Mouse (Mus musculus): Measurements from ENCODE around the gene Macc1.

The Macc1 gene

DNA sequence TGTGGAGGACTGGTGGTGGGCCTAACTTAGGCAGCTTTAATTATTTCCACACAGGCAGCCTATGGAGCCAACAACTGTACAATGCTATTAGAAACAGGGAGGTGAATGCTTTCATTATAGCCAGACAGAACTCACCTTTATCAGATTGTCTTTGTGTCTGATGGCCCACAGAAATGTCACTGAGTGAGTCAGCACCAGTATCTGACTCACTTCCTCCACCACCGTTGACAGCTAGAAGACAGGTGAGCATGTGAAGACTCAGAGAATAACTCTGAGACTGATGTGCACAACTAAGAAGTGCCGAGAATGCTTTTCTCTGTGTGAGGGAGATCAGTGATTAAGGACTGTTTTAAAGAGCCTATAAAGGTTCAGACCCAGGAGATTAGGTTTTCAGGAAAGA lies 73.9 kb downstream of the Macc1 start:
- DNase-seq (ENCODE audit: low spot score), result no peak

DNA sequence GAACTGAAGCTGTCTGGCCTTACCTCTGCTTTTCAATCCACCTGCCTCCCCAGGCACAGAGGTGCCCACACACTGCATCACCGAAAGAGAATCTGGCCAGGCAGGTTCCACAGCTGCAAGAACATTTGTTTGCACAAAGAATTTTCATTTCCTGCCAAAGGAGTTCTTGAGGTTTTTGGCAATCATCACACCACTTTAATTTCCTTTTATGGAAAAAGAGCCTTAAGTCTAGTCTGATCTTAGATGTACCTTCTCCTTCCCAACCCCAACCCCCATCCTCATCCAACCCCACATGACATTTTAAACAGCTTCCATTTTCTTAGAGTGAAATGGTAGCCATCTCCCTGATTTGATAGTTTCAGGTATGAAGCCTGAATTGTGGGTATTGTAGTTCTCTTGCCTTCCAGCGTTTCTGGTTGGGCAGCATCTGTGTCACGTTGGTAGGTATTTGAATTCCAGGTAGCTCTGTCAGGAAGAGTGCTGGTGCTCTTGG lies 76.2 kb downstream of the Macc1 start:
- DNase-seq (ENCODE audit: low spot score), result no peak

DNA sequence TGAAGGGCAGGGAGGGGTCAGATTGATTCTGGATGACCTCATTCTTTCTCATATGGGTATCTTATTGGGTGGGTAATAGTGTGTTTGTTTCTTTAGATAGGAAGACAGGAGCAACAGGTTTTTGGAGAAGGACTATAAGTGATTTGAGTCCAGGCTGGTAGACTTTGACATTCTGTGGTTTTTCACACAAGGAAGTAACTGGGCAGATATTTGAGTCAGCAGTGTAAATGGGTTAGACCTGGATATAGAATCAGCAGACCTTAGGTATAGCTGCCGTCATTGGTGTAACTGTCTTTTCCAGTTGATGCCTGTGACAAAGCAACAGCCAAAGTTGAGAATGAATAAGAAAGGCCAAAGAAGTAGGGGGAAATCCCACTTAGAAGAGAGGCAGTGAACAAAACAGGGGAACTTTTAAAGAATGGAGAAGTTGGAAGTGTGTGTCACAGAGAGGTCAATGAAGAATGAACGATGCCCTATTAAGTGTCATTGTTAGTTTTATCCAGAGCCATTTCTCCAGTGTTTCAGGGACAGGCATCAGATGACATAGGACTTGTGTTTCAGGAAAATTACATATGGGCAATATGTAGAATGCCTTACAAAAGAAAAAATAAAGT lies 84.1 kb downstream of the Macc1 start:
- DNase-seq (ENCODE audit: low spot score), result no peak

DNA sequence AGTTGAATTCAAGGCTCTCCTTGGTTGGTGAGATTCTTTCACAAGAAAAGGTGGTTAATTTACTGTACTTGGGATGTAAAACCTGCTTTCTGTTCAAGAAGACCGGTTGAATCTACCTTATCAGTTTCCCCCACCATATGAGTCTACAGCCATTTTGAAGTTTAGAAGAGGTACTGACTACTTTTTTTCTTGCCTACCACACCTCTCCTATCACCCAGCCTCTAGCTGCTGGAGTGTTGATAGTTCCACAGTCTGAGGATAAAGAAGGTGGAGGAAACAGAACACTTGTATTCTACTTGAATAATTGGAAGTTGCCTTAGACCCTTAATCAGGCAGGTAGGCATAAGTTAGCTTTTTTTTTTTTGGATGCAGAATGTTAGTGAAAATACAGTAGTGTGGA lies 88.2 kb downstream of the Macc1 start:
- DNase-seq (ENCODE audit: low spot score), result no peak

DNA sequence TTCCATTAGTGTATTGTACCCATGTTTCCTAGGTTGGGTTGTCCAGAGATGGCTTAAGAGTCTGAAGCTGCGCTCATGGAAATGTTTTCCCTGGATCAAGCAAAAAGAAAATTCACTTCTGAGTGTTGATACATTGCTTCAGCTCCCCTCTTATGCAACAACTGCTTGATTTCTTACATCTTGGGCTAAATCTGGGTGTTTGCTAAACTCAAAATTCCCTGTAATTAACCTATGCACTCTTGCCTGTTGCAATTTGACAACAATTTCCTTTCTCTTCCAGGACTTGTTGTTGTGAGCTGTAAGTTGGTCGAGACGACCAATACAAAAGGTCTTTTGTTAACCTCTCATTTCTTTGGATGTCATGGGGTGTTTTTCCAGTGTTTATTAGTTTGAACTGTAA lies 88.7 kb downstream of the Macc1 start:
- peak; percentile 12 for DNase-seq (ENCODE audit: low spot score)

DNA sequence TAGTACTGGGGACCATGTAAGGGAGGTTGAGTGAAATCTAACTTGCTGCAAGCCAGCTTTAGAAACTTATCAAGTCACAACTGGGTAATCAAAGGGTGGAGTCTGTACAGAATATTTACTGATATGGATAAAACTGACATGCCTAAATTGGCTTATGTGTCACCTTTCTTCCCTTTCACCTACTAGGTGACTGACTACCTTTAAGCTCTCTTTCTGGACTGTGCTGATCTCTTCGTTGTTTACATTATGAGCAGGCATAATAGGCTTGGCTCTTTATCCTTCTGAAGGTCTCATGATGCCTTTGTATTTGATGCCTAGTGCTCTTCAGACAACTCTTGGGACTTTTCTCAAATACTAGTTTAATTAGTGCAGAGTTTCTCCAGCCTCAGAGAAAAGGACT lies 90.7 kb downstream of the Macc1 start:
- DNase-seq (ENCODE audit: low spot score), result no peak

DNA sequence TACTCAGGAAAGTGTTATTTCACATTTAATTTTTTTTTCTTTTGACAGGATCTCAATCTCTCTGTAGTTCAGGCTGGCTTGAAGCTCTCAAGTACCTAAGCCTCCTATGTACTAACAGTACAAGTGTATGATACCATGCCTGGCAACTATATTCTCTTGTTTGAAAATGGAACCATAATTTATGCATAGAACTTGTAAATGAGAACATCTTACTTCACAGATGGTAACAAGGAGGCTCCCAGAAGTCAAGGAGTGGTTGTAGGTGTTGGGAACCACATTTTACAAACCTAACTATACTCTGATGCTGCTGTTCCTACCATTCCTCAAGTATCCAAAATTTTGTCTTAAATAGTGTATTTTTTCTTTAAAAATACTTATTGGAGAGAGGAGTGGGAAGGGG lies 96.5 kb downstream of the Macc1 start:
- DNase-seq (ENCODE audit: low spot score), result no peak

DNA sequence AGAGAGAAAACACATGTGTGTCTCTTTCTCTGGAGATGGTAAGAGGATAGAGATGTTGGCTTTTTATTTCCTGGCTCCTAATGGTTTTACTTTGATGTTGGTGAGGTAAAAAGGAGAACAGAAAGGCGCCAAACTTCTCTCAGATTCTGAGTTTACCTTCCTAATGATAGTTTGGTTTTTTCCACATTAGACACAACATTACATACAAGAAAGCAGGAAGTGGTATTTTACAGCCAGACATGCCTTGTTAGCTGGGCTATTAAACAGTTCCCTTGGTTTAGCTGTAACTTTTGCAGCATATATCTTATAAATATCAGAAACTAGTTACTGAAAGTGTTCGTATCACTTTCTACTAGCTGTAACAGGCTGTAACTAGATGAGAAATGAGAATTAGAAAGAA lies 96.9 kb downstream of the Macc1 start:
- DNase-seq (ENCODE audit: low spot score), result no peak

DNA sequence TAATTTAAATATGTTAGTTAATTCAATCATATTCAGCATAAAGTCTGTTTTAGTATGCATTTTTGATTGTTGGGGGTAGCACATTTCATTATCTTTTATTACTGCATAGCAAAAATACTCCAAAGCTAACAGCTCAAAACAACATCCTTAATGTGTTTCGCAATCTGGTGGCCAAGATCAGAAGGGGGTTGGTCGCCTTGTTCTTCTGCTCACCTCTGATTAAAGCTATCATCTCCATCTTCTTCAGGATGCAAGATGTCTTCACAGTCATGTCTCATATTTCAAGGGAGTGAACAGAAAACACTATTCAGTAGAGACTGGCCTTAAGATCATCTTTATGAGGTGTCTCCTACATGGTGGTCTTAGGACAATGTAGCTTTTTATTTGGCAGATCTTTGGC lies 97.9 kb downstream of the Macc1 start:
- DNase-seq (ENCODE audit: low spot score), result no peak

DNA sequence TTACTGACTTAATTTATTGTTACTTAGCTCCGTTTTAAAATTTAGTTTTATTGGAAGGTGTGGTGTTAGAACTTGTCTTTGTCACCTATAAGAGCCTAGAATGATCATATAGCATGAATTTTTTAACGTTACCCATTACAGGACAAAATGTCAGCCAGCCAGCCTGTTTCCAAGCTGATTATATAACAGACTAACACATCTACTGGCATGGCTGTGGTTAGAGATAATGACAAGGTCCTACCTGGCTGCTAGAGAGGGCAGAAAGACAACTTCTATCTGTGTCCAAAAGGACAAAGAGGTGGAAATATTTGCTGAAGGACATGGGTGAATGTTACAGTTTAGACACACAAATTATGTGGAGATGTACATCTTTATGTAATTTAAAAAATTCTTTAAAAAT lies 101.8 kb downstream of the Macc1 start:
- DNase-seq (ENCODE audit: low spot score), result no peak

DNA sequence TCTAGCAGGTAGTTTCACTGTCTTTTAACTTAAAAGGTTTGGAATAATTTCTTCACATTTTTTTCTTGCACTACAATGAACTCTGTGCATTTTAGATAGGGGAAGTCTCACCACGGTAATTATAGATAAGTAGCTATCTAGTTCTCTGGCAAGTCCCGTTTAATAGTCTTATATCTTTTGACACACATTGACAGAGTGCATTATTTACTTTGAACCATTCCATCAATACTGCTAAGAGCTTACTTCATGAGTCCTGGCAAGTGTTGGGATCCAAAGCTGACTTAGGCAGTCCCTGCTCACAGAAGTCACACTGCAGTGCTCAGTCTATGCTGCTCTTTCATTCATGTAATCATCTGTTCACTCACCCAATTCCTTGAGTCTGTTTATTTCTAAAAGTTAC lies 111.7 kb downstream of the Macc1 start:
- no peak for DNase-seq (ENCODE audit: low spot score)

DNA sequence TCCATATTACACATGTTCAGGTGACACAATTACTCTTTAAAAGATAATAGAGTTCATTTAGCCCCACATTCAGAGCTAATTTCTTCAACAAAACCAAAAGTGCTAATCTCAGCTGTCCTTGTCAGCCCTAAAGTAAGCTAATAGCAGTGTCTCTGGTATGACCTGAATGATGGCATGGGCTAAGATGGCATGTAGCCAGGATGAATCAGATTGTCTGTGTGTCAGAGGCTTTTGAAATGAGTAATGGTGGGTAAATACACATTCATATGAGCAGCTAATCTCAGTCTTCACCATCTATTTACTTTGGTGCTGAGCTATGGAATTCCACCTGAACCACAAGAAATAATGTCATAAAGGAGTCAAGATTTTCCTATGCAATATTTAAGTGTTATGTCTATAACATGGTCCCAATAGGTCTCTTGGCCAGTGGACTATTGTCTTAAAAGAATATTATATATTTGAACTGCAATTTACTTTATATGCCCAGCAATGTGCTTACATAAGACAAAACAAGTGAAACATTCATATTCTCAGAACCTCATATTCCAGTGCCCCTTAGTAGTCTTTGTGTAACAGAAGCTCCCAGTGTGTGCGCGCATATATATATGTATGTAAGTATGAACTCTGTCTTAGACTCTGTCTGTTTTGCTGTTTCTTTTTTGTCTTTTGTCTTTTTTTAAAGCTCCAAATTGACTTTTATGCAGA lies 112.3 kb downstream of the Macc1 start:
- no peak for DNase-seq (ENCODE audit: low spot score)

DNA sequence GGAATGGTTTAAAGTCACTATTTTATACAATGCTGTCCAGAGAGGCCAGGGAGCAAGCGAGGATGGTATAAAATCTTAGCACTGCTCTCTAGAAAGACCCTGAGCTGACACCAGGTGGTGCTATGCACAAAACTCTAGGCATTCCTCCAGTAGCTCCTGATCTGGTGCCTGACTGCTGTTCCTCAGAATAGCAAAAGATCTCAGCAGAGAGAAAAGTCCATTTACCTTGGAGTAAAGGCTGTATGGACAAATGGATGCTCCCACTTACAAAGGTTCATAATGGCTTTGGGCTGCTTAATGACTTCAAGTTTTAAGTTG lies 112.8 kb downstream of the Macc1 start:
- DNase-seq (ENCODE audit: low spot score), result peak; percentile 43

DNA sequence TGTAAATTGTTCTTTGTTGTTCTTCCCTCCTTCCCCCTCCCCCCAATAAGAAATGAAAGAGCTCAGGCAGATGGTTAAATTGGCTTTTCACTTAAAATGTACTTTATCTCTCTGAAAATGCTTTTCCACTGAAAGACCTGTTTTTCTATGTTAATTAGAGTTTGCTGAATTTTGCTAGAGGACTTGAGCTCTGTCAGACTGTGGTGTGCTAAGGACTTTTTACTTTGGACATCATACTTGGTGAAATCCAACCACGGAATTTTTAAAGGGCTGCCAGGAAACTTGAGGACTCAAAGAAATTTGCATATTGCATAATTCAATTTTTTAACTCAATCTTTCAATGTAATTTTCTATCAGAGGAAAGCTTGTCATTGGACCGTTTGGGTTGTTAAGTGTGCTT lies 126.7 kb downstream of the Macc1 start:
- DNase-seq (ENCODE audit: low spot score), result no peak

DNA sequence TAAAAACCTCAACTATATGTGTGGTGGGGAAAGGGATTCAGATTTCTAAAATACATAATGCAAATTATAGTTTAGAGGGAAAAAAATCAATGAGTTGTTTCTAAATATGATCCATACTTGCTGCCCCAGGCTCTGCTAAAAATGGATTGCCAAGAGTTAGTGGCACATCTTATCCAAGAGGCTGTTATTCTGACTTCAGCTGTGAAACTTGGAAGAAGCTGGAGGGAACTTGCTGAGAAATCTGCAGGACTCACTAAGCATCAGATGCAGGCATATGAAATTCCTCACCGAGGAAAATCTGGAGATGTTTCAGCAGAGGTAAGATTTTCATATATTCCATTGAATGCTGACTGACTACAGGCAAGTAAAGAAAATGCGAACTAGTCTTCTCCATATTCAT lies 136.0 kb downstream of the Macc1 start:
- no peak for DNase-seq (ENCODE audit: low spot score)

DNA sequence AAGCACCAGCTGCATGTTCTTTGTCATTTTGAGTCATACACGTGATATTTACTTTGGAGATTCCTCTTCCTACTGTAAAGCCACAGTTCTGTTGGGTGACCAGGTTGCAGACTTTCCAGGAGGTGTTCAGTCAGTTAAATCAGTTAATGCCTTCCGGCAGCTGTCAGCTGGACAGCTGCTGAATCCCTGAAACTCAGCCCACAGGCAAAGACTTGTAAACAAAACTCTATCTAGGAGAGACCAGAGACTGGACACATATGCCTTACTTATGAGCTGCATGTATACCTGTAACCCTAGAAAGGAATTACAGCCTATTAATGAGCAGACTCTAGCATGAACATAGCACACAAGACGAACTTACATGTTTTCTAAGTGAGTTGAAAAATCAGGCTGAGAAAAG lies 137.2 kb downstream of the Macc1 start:
- no peak for DNase-seq (ENCODE audit: low spot score)

DNA sequence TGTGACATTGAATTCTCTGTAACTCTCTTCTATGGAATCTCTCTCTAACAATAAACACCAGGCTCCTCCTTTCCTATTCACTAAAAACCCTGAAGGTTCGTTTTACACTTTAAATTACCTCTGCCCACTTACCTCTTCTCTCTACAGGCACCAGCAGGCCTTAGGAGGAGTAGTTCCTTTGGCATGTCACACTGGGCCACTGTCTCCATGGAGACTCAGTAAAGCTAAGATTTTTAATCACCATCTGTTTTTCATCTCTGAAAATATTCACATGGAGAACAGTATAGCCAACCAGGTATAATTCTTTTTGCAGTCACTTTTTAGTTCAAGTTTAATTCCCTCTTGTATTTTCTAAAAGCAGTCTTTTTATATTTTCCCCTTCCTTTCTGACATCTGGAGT lies 140.0 kb downstream of the Macc1 start:
- no peak for DNase-seq (ENCODE audit: low spot score)

DNA sequence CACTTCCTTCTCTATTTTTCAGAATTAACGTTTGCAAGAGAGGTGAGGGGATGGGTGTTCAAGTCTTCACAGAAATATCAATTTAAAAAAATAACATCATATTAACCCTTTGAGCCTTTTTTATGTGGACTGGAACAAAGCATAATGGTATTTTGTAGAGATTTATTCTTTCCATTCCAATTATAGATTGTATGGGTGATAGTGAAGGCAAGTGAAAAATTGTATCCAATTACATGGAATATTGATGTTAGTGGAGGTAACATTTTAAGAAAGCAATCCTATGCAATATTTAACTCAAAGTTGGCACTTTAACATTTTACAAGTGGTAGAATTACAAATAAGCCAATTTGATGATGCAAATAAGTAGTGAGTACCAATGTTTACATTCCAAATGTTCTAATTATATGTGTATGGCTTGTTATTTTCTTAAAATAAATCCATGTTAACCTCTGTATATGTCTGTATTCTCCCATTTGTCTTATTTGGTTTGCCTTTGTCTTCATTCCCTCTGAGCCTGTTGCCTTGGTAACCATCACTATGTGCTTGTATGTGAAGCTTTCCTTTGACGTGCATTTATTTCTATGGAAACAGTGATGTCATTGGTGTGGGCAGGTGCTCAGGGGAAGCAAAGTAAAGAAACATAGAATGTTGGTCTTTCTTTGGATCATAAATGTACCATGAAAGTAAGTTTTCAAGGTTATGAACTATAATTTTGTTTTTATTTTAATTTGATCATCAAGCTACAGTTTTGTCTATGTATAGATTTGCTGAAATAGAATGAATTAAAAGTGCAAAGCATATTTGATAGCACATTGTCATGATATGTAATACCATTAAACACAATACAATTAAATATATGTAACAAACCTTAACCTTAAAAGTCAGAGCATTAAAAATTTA lies 150.2 kb downstream of the Macc1 start:
- no peak for DNase-seq (ENCODE audit: low spot score)

DNA sequence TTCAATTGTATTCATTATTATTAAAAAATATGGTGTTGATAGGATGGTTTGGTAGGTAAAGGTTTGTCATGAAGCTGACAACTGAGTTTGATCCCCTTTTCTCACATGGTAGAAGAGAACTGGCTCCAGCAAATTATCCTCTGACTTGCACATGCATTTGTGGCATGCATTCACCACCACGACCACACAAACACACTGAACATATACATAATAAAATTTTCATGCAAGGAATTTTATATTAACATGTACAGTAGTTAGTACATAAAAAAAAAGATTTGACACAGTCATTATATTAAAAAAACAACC lies 150.8 kb downstream of the Macc1 start:
- DNase-seq (ENCODE audit: low spot score), result no peak

DNA sequence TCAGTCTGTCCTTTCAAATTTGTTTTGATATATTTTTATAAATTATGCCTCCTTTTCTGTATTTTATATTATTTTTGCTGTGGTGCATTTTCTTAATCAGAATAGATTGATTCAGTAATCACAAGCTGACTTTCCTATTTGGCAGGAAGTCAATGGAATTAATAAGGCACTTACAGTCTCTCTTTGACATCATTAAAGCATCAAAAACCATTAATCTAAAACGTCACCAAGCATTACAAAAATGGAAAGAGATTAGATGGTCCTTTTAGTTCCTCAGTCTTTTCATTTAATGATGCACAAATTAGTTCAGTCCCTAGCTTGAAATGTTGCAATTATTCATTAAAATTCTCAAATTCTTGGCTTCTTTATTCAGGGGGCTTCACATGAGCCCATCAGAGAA lies 153.6 kb downstream of the Macc1 start:
- DNase-seq (ENCODE audit: low spot score), result no peak

DNA sequence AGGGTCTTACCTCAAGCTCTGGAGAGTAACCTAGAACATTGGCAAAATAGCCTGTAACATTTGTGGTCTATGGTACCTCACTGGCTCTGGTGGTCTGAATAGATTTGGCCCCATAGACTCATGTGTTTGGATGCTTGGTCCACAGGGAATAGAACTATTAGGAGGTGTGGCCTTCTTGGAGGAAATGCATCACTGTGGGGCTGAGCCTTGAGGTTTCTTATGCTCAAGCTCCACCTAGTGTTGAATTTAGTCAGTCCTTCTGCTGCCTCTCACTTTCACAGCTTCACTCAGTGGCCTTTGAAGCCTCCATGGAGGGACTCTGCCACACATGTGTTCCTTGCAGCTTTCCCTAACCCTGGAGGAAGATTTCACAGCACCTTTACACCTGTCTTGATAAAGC lies 156.2 kb downstream of the Macc1 start:
- no peak for DNase-seq (ENCODE audit: low spot score)

DNA sequence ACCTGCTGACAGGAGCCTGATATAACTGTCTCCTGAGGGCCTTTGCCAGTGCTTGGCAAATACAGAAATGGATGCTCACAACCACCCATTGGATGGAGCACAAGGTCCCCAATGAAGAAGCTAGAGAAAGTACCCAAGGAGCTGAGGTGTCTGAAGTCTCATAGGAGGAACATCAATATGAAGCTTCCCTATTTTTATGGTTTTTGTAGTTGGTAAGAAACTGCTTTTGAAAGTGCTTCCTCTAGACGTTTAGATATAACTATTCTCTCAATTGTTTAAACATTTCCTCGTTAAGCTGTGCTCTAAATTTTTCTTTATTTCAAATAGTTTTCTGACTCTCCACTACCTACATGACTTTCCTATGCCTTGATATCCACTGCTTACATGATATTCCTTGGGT lies 169.2 kb downstream of the Macc1 start:
- no peak for DNase-seq (ENCODE audit: low spot score)

DNA sequence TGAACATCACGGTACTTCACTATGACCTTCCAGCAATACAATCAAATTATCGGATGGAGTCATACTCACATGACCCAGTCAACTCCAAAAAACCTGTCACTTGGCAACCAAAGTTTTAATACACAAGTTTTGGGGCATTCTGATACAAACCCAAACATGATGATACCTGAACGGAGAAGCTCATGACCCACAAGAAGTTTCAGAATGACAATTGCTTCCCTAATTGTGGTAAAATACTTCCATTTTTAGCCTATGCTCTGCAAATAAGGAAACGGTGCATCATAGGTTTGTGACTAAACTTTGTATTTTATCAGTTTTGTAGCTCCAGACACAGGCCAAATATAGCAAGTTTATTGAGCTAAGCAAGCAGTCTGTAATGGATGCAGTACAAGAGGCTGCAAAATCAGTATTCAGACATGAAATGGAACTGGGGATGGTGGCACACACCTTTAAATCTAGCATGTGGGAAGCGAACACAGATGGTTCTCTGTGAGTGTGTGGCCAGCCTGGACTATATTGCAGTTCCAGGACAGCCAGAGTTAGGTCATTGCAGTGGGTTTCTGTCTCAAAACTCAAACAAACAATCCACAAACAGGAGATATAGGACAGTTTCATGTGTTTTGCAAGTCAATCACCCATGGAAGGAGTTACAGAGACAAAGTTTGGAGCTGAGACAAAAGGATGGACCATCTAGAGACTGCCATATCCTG lies 170.0 kb downstream of the Macc1 start:
- DNase-seq (ENCODE audit: low spot score), result no peak

All from adipocyte (in vitro differentiated cells).